Mouse (Mus musculus) embryonic facial prominence, embryonic 14.5 days (tissue): ENCODE measurements around the gene Ccl7. TPM values are rescaled to one million over a fixed set of nuclear protein-coding genes. Genes with fewer than 3 reads are reported as not detected.

Experiments
- ATAC-seq: fragments of 200-750 bp; cut with Nextera tagmentation; 2 replicates; pipeline ENCODE4 v1.8.0; 2017; ENCODE audit warnings: low read depth, moderate number of reproducible peaks, moderate TSS enrichment
- DNase-seq: peaks from one replicate; pipeline ENCODE4 v3.0.0-alpha.2; 2015; ENCODE audit warnings: low spot score
- H3K27ac ChIP-seq: fragments of 300-500 bp; sonication (generic); replicated peaks from 2 replicates; pipeline ENCODE4 v1.5.1; 2014; ENCODE audit warnings: low read depth, mild to moderate bottlenecking, low read length, moderate library complexity
- H3K27me3 ChIP-seq: fragments of 300-500 bp; sonication (generic); replicated peaks from 2 replicates; pipeline ENCODE4 v1.6.1; 2014; ENCODE audit warnings: low read length; ENCODE audit not compliant: control insufficient read depth, insufficient read depth
- H3K36me3 ChIP-seq: fragments of 300-500 bp; sonication (generic); 2 replicates; pipeline ENCODE4 v1.6.1; 2014; ENCODE audit warnings: low read length, mixed read lengths; ENCODE audit not compliant: control insufficient read depth, insufficient read depth
- H3K4me1 ChIP-seq: fragments of 300-500 bp; sonication (generic); 2 replicates; pipeline ENCODE4 v1.6.1; 2014; ENCODE audit warnings: antibody characterized with exemption, low read length; ENCODE audit not compliant: control insufficient read depth, insufficient read depth
- H3K4me2 ChIP-seq: fragments of 300-500 bp; sonication (generic); 2 replicates; pipeline ENCODE4 v1.6.1; 2014; ENCODE audit warnings: low read depth, mild to moderate bottlenecking, low read length, moderate library complexity, mixed read lengths
- H3K4me3 ChIP-seq: fragments of 300-500 bp; sonication (generic); 2 replicates; pipeline ENCODE4 v1.5.1; 2014; ENCODE audit warnings: low read depth, mild to moderate bottlenecking, low read length
- H3K9ac ChIP-seq: fragments of 300-500 bp; sonication (generic); 2 replicates; pipeline ENCODE4 v1.6.1; 2014; ENCODE audit warnings: low read depth, mild to moderate bottlenecking, low read length, moderate library complexity, mixed read lengths
- H3K9me3 ChIP-seq: fragments of 300-500 bp; sonication (generic); 2 replicates; pipeline ENCODE4 v1.6.1; 2016; ENCODE audit warnings: low read length; ENCODE audit not compliant: control insufficient read depth
- WGBS: fragments of 180-500 bp; shearing (Covaris S2); extraction: QIAGEN DNeasy Blood & Tissue Kit; methylation state at CpG from one replicate; pipeline ENCODE4 v1.1.7; 2014; 5-methylcytosine and 5-hydroxymethylcytosine counted together
- polyA plus RNA-seq: library from polyadenylated mRNA; unstranded; fragments of >200 nt; fragmentation: Nextera tagmentation; extraction: Ambion mirVana; gene quantifications from 2 replicates; pipeline ENCODE4 v1.2.1, GENCODE M21; 2014

Gene Ccl7
- polyA plus RNA-seq, 1 experiment from 2014 or later, result 6.3 TPM

DNA sequence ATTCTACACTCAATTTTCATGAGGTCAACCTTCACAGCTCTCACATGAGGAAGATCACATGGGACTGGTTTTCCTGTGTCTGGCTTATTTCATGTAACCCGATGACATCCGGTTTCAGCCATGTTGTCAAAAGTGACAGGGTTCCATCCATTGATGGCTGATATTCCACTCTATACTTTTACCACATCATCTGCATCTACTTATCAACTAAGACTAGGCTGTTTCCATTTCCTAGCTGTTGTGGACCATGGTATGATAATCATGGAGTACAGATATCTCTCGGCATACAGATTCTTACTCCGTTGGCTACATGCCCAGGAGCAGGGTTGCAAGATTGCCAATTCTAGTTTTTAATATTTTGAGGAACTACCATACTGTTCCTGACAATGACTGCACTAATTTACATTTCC is 3.8 kb upstream of the Ccl7 start:
- no peaks in the 10 kb centered on the region for H3K36me3 ChIP-seq
- H3K9me3 ChIP-seq, result no peaks in the 10 kb centered on the region
- no peaks in the 10 kb centered on the region for H3K27me3 ChIP-seq
- DNase-seq (peak; percentile 43), ATAC-seq (no peak)
- H3K9ac ChIP-seq, result no peak overlapping the region
- no peak overlapping the region for H3K4me3 ChIP-seq
- WGBS, result 73% methylated on average over 4 of the region's 4 CpGs
- no peak overlapping the region for H3K27ac ChIP-seq
- no peaks in the 10 kb centered on the region for H3K4me1 ChIP-seq
- no peak overlapping the region for H3K4me2 ChIP-seq

DNA sequence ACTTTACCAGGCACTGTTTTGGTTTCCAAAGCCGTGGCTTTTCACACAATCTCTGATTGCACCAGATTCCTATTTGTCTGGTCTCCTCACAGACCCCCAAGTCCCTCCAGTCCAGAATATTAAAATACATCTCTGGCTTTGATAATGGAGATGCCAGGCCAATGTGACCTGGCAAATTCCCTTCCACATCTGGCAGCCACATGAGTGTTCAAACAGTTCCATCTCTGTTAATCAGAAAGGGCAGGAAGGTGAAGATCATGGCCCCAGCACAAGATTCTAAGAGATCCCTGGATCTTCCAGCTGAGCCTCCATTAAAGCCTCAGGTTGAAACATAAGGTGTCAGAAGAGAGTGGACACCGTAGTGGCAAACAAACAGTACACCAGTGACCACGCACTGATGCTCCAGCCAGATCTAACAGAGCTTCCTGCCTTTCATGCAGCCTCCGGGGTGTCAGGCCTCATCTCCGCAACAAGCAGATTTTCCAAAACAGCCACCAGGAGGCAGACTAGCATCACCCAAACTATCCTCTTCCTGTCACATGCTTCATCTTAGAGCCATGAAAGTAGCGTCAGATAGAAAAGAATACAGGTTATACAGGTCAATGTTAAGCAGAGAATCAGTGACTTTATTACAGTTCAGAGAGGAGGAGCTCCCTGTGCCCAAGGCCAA is 2.4 kb downstream of the Ccl7 start:
- H3K4me3 ChIP-seq, result no peak overlapping the region
- H3K36me3 ChIP-seq, result no peaks in the 10 kb centered on the region
- no peak overlapping the region for H3K9ac ChIP-seq
- peak; percentile 29 for DNase-seq
- H3K27me3 ChIP-seq, result no peaks in the 10 kb centered on the region
- no peaks in the 10 kb centered on the region for H3K9me3 ChIP-seq
- H3K4me1 ChIP-seq, result no peaks in the 10 kb centered on the region; the same call in 1 of the 2 replicates
- H3K27ac ChIP-seq, result no peak overlapping the region
- WGBS, result 17% methylated on average over 6 of the region's 6 CpGs
- H3K4me2 ChIP-seq, result no peak overlapping the region
- ATAC-seq, result no peak

DNA sequence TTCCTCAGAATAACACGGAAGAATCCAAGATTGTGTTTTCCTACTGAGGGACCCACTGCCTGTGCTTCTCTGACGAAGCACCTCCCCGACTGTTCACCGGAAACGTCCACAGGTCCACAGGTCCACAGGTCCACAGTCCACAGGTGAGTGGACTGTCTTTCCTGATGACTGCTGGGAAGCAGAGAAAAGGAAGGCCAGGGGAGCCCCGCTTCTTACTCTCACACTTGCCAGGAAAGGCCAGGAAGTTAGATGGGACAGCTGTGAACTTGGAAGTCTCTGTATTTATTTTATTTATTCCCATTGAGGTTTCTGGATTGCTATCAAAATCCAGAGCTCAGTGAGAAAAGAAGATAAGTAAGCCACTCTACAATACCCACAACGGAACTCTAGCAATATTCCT is 8.3 kb downstream of the Ccl7 start:
- H3K4me1 ChIP-seq, result no peaks in the 10 kb centered on the region
- no peak overlapping the region for H3K4me3 ChIP-seq
- 80% methylated on average over 7 of the region's 7 CpGs for WGBS

DNA sequence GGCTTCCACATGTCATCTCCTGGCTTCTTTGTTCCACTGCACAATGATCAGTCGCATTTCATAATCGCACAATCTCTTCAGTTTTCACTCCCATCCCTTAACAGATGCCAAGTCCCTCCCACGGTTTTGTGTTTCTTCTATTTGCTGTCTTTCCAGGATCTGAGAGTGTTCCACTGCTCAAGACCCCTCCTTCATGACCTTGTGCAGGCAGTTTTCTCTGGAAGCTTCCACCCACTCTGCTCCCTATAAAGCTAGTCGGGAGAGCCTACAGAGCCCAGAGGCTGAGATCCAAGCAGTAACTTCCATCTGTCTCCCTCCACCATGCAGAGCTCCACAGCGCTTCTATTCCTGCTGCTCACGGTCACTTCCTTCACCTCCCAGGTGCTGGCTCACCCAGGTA is 12.1 kb downstream of the Ccl7 start, which contains the start of gene Ccl11:
Ccl11 (plus strand) TSS at position 178 of the 400 bp plus-strand sequence.
- Histone ChIP-seq H3K4me3 (no peak within 1 kb of the TSS), H3K27me3 (no peaks in the 10 kb centered on the region)

More for the DNA sequence above, 8.3 kb downstream of the Ccl7 start:
- Histone ChIP-seq H3K27me3 (no peaks in the 10 kb centered on the region), H3K27ac (no peak overlapping the region), H3K9me3 (no peaks in the 10 kb centered on the region), H3K36me3 (no peaks in the 10 kb centered on the region), H3K9ac (no peak overlapping the region), H3K4me2 (no peak overlapping the region)
- DNase-seq (no peak), ATAC-seq (no peak)

DNA sequence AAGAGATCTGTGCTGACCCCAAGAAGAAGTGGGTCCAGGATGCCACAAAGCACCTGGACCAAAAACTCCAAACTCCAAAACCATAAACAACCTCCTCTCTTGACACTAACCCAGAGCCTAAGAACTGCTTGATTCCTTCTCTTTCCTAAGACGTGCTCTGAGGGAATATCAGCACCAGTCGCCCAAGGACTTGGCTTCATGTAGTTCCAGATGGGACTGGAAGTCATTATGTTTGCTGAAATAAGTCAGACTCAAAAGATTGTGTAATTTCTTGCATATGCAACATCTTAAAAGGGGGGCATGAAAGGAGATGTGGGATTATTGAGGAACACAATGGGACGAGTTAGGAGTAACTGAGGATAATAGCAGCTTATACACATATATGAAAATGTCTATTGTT is 16.7 kb downstream of the Ccl7 start:
- ATAC-seq (no peak), DNase-seq (peak; percentile 59)
- no peaks in the 10 kb centered on the region for H3K36me3 ChIP-seq
- H3K4me1 ChIP-seq, result no peaks in the 10 kb centered on the region
- 30% methylated on average over 3 of the region's 3 CpGs for WGBS
- H3K4me2 ChIP-seq, result no peak overlapping the region
- no peak overlapping the region for H3K4me3 ChIP-seq
- H3K9me3 ChIP-seq, result no peaks in the 10 kb centered on the region
- no peak overlapping the region for H3K9ac ChIP-seq
- no peaks in the 10 kb centered on the region for H3K27me3 ChIP-seq
- H3K27ac ChIP-seq, result no peak overlapping the region

More for the DNA sequence above, 12.1 kb downstream of the Ccl7 start, which contains the start of gene Ccl11:
- Histone ChIP-seq H3K4me2 (no peak within 1 kb of the TSS), H3K27ac (no peak within 1 kb of the TSS), H3K9ac (no peak within 1 kb of the TSS), H3K36me3 (no peaks in the 10 kb centered on the region), H3K9me3 (no peaks in the 10 kb centered on the region), H3K4me1 (no peaks in the 10 kb centered on the region)
- no peak for ATAC-seq
- WGBS, result 69% methylated on average over 6 of the region's 6 CpGs
- DNase-seq, result peak; percentile 16

DNA sequence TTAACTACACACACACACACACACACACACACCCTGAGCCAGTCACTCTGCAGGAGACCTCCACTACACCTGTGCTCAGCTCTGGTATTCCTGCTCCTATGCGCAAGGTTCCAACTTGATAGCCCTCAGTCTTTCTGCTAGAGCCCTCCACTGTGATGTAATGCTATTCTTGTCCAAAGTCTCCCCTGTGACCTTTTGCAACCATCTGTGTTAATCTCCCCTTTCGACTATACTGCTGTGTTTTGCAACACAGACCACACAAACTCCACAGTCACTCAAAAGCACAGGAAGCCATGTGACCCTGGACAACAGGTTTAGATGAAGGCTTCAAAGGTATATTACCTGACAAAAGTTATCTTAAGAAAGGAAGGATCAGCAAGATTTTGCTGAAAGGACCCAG is 17.9 kb downstream of the Ccl7 start:
- Histone ChIP-seq H3K4me1 (no peaks in the 10 kb centered on the region), H3K27me3 (0 out of 2 replicates have a peak, but pooled peaks cover 2% of the 10 kb centered on the region), H3K36me3 (no peaks in the 10 kb centered on the region), H3K9ac (no peak overlapping the region), H3K9me3 (no peaks in the 10 kb centered on the region), H3K4me3 (no peak overlapping the region), H3K27ac (no peak overlapping the region), H3K4me2 (no peak overlapping the region)
- DNase-seq (no peak), ATAC-seq (no peak)
- WGBS, result 71% methylated on average over 2 of the region's 2 CpGs

DNA sequence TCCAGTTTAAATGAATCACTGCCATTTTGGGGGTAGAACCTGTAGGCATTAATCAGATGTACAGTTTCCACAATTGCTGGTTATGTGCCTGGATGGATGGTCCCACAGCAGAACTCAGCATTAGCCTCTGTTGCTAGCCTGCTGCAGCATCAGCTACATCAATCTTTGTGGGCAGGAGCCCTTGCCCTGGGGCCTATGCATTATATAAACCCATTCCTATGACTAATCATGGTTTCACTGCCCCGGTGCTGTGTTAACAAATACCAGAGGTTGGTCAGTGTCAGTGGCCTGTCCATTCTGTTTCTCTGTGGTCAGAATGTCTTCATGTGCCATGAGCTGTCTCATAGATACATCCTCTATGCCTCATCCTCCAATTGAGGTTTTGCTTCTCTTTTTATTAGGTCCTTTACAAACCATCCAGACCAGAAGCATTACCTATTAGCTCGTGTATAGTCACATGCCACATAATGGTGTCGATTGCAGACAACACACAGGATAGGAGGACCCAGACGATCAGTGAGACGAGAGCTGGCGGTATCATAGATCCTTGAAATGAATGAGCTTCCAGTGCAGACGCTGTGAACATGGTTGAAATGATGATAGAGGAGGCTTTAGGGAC is 21.6 kb downstream of the Ccl7 start:
- Histone ChIP-seq H3K36me3 (no peaks in the 10 kb centered on the region), H3K27ac (no peak overlapping the region), H3K4me2 (no peak overlapping the region), H3K27me3 (0 out of 2 replicates have a peak, but pooled peaks cover 3% of the 10 kb centered on the region), H3K9me3 (no peaks in the 10 kb centered on the region), H3K4me1 (no peaks in the 10 kb centered on the region), H3K4me3 (no peak overlapping the region), H3K9ac (no peak overlapping the region)
- ATAC-seq (no peak), DNase-seq (no peak)
- 72% methylated on average over 7 of the region's 7 CpGs for WGBS

DNA sequence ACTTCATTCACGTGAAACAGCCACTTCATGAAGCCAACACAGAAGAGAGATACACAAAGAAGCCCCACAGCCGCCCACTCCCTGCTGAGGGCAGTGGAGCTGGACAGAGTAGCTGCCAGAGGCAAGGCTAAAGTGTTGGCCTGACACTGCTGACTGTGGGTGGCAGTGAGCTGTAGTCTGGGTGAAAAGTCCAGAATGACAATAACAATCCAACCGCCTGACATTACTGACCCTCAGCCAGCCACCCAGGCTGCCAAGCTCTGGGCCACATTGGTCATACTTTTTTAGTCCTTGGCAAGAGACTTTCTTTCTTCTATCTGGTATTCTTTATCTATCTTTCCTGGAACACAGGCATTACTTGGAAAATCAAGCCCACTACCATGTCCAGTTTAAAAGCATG is 25.6 kb downstream of the Ccl7 start:
- WGBS, result 67% methylated on average over 3 of the region's 3 CpGs
- no peak overlapping the region for H3K4me3 ChIP-seq
- no peak overlapping the region for H3K27ac ChIP-seq
- no peaks in the 10 kb centered on the region for H3K9me3 ChIP-seq
- DNase-seq (no peak), ATAC-seq (no peak)
- no peak overlapping the region for H3K9ac ChIP-seq
- H3K4me1 ChIP-seq, result no peaks in the 10 kb centered on the region
- H3K36me3 ChIP-seq, result no peaks in the 10 kb centered on the region
- H3K4me2 ChIP-seq, result no peak overlapping the region
- peaks cover 3% of the 10 kb centered on the region; the same call in 1 of the 2 replicates for H3K27me3 ChIP-seq

DNA sequence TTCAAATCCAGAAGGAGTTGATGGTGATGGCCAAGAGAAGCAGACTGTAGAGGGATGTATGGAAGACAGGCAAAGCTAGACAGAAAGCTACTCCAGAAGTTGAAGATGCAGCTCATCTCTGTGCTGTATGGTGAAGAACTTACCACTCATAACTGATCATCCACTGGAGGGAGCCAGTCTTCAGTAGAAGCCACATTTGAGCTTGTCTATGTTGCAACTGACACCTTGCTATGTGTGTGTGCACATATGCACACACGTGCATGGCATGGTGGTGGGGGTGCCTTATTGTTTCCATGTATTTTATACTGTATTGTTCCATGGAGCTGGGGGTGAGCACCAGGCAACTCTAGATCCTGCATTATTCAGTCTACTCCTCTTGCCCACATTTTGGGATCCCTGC is 26.9 kb downstream of the Ccl7 start:
- no peaks in the 10 kb centered on the region for H3K4me1 ChIP-seq
- no peak for ATAC-seq
- no peak overlapping the region for H3K27ac ChIP-seq
- peaks cover 3% of the 10 kb centered on the region; the same call in 1 of the 2 replicates for H3K27me3 ChIP-seq
- no peak overlapping the region for H3K9ac ChIP-seq
- no peaks in the 10 kb centered on the region for H3K36me3 ChIP-seq
- no peak overlapping the region for H3K4me3 ChIP-seq
- no peak overlapping the region for H3K4me2 ChIP-seq
- WGBS, result 83% methylated on average over 1 of the region's 1 CpGs
- no peak for DNase-seq
- no peaks in the 10 kb centered on the region for H3K9me3 ChIP-seq
